Mouse (Mus musculus): ENCODE results near the gene AC109138.7.

The AC109138.7 gene

DNA sequence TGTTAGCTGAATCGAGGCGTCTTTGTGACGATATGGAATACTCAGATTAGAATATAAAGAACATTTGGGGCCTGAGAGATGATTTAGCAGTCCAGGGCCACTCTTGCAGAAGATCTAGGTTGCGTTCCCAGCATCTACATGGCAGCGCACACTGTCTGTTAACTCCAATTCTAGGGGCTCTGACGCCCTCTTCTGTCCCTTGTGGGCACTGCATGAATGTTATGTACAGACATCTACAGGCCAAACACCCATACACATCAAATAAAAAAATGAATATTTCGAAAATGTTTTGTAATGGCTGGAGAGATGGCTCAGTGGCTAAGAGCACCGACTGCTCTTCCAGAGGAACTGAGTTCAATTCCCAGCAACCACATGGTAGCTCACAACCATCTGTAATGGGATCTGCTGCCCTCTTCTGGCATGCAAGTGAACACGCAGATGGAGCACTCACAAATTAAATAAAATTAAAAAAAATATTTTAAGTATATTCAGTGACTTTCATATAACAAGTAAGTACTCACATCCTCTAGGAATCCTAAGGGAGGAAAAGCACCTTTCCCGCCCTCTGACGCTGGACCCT is 41.5 kb downstream of the AC109138.7 start:
- DNase-seq (ENCODE audit: low spot score): no peak

DNA sequence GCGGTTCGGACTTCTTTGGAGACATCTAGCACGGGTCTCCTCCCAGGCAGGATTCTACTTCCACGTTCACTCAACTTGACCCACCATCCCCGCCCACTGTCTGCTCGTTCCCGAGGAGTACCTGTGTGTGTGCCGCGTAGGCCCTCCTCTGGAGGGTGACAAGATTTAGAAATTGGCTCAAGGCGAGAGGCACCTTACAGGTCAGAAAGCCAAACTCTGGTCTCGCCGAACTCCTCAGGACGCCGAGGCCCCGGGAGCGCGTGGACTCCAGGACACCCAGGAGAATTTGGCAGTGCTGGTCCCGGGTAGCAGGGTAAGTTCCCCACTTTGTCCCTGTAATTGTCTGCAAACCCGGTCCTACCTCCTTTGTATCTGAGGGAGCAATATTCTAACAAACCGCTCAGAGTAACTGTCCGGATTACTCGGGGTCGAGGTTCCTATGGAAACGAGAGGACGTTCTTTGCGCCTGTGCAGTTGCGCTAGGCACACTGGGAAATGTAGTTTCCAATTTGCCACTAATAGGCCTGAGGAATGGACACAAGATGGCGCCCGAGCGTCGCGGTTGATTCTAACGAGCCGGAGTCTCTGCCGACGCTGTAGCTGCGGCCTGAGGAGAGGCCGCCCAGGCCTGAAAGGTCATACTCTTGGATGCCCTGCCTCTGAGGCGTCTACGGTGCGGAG is 43.2 kb downstream of the AC109138.7 start:
- peak; percentile 98 for DNase-seq (ENCODE audit: low spot score)

GRCm38 (mm10) chr19:4257897-4258252 is 43.7 kb downstream of the AC109138.7 start:
- DNase-seq (ENCODE audit: low spot score): no peak

- DNase-seq (ENCODE audit: low spot score): peak; percentile 40
Observed at GRCm38 (mm10) chr19:4261038-4261698, 47.0 kb downstream of the AC109138.7 start.

DNA sequence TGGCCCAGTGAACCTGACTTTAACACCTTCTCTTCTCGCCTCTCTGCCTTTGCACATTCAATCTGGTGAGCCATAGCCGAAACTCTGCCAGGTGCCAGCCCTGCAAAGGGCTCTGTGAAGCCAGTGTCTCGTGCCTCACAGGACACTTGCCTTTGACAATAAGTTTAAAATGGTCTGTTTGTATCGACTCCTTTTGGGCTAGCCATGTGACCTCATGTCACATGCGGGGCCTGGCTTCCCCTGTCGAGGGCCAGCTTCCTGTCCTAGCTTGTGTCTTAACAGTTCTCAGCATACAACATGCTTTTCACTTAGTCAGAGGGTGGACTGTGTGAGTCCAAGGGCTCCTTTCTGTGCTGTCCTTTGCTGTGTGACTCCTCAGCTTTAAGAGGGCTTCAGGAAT is 48.6 kb downstream of the AC109138.7 start:
- DNase-seq (ENCODE audit: low spot score): no peak

- no peak for DNase-seq (ENCODE audit: low spot score)
Observed at GRCm38 (mm10) chr19:4263702-4264101, 49.5 kb downstream of the AC109138.7 start.

DNA sequence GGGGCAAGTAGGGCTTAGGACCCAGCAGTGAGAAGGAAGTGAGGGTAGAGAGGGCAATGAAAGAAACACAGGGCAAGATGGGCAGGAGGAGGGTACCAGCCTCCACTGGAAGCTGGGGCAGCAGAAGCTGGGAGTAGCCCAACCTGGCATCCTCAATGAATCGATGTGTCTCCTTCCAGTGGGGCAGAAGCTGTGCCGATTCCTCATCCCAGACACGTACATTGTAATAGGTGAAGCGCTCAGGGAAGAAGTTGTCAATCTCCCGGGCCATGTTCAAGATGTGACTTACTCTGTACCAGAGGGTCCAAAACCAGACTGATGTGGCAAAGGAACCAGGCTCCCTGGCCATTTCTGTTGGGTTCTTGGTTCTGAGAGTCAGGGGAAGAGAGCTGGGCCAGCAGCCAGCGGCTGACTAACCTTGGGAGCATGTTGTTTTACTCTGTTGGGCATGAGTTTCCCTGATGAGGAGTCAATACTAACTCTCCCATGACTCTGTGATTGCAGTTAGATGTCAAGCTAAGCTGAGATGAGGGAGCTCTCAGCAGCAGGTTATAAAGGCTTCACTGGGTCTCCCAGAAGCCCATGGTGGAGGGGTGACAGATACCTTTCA is 50.1 kb downstream of the AC109138.7 start:
- DNase-seq (ENCODE audit: low spot score): no peak

DNA sequence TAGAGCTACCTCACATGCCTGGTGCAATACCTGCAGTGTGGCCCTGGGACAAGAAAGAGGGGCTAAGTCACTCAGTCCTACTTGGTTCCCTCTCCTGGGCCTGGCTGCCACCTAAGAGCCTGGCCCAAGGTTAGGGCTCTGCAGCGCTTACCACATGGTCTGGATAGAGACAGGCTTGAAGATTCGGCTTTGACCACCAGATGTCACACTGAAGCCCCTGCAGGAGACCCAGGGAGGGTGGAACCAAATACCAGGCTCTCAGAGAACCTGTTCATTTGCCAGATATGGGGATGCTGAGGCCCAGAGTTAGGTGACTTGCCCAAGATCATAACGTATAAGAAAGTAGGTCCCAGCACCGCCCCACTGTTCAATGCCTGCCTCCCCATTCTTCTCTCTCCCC is 51.8 kb downstream of the AC109138.7 start:
- DNase-seq (ENCODE audit: low spot score): no peak

DNA sequence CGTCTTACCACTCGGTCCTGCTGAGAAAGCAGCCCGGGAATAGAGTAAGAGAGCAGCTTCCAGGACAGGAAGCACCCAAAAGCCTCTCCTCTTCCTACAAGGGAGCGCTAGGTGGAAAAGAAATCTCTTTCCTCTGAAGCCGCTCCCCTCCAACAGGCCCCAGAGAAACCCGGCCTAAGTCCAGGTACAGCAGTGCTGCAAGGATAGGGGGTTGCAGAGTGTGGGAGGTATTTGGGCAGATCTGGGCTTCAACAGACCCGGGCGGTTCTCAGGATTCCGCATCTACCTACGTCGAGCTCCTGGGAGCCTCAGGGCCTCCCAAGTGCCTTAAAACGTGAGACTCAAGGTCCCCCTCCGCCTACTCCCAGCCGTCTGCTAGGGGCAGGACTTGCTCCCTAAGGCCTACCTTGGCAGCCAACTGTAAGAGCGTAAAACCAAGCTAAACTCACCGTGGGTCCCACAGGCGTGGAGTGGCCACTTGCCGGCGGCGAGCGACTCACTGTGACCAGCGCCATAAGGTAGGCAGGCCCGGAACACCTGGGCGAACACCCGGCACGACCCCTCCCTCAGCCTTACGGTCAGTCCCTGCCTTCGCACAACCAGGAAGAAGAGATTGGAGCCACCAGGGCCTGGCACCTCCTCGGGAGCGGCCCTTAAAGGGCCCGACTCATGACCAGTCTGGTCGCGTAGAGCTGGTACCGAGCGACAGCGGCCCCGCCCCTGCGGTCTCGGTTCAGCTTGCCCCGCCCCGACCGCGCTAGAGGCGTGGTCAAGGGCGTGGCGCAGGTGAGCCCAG is 54.6 kb downstream of the AC109138.7 start, which contains the start of gene Ssh3:
Ssh3 (minus strand) TSS at position 615 of the 796 bp plus-strand sequence.
- peak; percentile 44 for DNase-seq (ENCODE audit: low spot score)

GRCm38 (mm10) chr19:4270187-4270586 is 56.0 kb downstream of the AC109138.7 start:
- no peak for DNase-seq (ENCODE audit: low spot score)

GRCm38 (mm10) chr19:4270972-4271371 is 56.8 kb downstream of the AC109138.7 start:
- DNase-seq (ENCODE audit: low spot score): no peak

DNA sequence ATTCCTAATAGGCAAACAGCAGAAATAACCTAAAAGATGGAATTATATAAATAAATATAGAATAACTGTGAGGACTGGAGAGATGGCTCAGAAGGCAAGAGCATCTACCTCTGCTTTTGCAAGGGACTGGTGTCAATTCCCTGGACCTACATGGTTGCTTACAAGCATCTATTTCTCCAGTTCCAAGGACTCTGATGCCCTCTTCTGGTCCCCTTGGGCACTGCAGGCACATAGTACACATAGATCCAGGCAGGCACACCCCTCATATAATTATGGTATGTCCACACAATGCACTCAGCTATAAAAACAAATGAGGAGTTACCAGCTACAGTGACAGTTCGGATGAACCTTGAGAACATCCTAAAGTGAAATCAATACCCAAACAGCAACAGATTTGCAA is 65.3 kb downstream of the AC109138.7 start:
- no peak for DNase-seq (ENCODE audit: low spot score)

DNA sequence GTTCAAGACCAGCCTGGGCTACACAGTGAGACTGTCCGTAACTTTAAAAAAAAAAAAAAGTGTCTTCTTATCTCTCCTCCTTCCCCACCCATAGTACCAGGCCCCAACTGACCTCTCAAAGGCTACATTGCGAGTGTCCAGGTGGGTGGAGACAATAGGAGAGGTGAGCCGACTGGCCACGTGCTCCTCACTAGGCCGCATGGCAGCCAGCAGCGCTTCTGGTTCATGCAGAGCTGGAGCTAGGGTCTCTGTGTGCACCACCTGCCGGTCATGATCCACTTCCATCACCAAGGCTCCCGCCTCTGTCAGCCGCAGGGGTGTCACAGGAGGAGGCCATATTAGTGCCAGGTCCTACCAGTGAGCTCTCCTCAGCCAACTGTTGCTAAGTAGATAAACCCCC is 66.3 kb downstream of the AC109138.7 start:
- DNase-seq (ENCODE audit: low spot score): no peak
